Mouse (Mus musculus): ENCODE measurements around the gene Med15.

- TF ChIP-seq CTCF (IDR thresholded peaks at IDR 0.05; ENCODE audit: borderline replicate concordance, insufficient read depth, low read length) = no peak
- no peak for TF ChIP-seq POLR2A (IDR thresholded peaks at IDR 0.05; ENCODE audit: low read depth, low read length)
Observed at GRCm38 (mm10) chr16:17717791-17718190, 14.9 kb downstream of the Med15 start.
